Mouse (Mus musculus) heart, adult 18-20 months (tissue): ENCODE data around the gene Supt3. TPM values are rescaled to one million over a fixed set of nuclear protein-coding genes. Genes with fewer than 3 reads are reported as not detected.

Experiments used
- DNase-seq, 2 experiments: peaks; one replicate each; pipeline ENCODE4 v3.0.0; 2021 to 2022; ENCODE audit warnings: mixed read lengths in 1 of 2
- long read RNA-seq, 2 experiments: library from polyadenylated mRNA; stranded (forward); transcript quantifications; one replicate each; pipeline ENCODE4 v2.0.0; 2021
- total RNA-seq, 2 experiments: library from RNA; stranded (reverse); gene quantifications; 2 replicates each; pipeline ENCODE4 v1.2.3; 2021

Gene Supt3
- 10 to 100 TPM; 16.4 to 18.4 TPM for total RNA-seq
- long read RNA-seq, experiment 1, partial matches to known transcripts: 1 of 5 reads
- long read RNA-seq, experiment 1, other reads (novel, unspliced or antisense): 2 of 5 reads
- long read RNA-seq, experiment 2, partial matches to known transcripts: 1 of 4 reads
- long read RNA-seq, experiment 2, other reads (novel, unspliced or antisense): 0 of 4 reads

DNA sequence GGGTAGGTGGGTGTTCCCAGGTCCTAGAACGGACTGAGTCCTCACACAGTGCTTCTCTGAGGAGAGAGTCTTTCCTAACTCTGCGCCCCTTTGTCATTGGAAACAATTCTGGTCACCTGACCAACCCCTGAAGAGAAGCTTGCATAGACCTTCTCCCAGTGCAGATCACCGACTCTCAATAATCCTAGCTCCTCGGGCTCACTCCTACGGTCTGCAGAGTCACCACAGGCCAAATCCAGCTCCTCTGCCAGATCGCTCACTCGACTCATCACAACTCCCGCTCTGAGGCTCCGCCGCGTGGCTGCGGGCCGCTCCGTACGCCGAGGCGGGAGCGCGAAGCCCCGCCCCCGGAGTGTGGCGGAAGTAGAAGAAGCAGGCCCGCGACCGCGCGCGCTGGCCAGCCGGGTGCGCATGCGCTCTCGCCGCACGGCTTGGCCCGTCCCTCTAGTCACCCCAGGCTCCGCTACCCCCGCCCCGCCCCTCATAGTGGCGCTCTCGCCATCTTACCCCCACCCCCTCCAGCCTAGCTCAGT, at the start of gene Supt3:
TSS of gene Supt3 (plus strand) at position 415 of the 533 bp plus-strand sequence.
- peak; percentile 97 for DNase-seq

DNA sequence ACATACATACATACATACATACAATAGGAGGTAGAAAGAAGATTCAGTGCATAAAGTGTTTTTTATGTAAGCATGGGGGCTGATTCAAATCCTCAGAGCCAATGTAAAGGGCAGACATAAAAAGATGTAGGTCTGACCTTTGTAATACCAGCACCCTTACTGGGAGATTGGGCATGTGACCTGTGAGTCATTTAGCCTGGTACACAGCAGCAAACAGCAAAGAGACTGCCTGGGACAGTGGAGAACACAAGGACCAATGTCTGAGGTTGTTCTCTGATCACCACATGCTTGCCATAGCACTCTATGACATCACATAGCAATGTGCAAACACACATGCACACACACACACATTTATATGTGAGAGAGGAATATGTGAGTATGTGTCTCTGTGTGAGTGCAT, 49.3 kb upstream of the Supt3 start:
- DNase-seq: no peak

DNA sequence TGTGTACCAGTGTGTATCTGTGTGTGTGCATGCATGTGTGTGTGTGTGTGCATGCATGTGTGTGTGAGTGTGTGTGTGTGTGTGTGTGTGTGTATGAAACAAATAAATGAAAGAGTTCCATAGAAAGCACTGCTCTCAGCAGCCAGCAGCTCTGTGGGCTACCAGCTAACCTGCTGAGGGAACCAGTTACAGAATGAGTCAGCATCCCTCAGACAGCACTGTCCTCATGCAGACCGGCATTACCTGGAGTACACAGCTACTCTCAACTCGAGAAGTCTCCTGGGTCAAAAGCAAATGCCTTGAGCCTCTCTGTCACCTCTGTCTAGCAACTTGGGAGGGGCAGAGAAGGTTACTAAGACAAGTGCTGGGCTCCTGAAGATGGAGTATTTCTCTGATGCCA, 48.5 kb upstream of the Supt3 start:
- no peak for DNase-seq

DNA sequence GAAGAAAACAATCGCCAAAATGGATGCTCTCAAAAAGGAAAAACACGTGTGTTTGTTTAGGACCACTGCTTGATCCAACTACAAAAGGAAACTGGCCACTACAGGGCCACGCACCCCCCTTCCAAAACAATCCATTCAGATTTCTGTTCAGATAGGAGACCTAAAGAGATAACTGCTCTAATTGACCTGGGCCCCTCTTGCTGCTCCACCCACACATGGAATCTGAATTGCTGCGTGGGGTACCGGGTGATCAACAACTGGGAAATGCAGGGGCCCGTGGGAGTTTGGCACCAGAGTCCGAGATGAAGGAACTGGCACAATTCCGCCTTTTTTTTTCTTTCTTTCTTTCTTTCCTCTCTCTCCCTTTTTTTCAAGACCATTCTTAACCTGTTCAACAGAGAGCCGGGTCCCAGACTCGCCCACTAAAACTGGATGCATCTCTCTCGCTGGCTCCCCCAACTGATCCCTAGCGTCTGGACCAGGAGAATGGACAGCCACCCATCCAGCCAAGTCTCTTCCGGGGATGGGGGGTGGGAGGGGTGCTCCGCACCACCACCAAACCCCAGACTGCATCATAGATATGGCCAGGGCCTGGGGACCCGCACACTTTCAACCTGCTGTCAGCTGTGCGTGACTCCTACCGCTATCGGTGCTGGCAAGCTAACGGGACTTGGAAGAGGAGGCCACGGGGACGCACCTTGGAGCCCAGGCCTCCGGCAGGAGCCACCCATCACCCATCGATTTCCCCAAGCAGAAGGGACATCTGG, 43.2 kb upstream of the Supt3 start:
- DNase-seq: peak in 1 of 2 experiments; percentile 22

DNA sequence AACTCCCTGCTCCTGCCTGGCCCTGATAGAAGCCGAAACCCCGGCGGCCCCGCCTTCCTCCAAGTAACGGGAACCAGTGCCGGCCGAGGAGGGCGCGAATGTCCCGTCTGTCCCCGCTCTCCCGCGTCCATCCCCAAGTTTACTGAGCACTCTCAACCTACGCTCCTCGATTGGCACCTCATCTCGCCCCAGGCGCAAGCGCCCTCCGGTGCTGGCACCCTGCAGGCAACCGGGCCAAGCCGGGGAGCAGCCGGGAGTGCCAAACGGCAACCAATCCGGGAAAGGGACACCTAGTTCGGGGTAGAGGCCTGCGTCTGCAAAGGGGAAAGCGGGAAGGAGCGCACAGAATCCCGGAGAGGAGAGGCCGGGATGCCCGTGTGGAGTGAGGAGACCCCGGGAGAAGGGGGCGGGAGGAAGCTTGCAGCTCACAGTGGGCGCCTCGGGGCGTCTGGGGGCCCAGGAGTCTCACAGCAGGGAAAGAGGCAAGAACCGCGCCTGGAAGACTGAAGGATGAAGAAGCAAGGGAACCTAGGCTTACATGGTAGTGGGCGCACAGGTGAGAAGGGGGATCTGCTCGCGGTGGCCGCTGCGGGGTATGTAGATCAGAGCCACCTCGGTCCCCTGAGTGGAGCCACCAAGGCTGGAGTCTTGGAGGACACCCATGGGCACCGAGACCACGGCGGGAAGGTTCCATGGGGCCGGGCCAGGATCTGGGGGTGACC, 42.3 kb upstream of the Supt3 start:
- DNase-seq: peak; percentile 57 to 70

DNA sequence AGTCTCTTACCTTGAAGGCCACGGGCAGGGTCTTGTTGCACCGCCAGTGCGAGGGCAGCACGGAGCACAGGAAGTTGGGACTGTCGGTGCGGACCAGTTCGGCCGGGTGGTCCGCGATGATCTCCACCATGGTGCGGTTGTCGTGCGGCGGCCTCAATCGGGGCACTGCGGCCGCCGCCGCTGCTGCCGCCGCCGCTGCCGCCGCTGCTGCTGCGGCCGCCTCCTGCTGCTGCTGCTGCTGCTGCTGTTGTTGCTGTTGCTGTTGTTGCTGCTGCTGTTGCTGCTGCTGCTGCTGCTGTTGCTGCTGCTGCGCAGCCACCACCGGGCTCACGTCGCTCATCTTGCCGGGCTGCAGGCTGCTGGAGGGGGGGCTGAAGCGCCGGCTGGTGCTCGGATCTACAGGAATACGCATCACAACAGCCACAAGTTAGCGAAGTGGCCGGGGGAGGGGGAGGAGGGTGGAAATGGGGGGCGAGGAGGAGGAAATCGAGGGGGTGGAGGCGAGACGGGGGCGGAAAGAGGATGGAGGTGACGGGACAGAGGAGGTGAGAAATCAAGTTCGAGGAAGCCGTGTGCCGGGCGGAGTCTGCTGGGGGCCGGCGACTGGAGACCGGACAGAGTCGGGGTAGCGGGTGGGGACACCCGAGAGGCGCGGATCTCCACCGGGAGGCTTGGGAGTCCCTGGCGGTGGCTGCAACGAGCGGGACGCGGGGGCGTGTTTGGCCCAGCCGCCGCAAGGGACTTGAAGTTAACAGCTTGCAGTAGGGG, 41.5 kb upstream of the Supt3 start:
- DNase-seq: peak; percentile 54 to 64

DNA sequence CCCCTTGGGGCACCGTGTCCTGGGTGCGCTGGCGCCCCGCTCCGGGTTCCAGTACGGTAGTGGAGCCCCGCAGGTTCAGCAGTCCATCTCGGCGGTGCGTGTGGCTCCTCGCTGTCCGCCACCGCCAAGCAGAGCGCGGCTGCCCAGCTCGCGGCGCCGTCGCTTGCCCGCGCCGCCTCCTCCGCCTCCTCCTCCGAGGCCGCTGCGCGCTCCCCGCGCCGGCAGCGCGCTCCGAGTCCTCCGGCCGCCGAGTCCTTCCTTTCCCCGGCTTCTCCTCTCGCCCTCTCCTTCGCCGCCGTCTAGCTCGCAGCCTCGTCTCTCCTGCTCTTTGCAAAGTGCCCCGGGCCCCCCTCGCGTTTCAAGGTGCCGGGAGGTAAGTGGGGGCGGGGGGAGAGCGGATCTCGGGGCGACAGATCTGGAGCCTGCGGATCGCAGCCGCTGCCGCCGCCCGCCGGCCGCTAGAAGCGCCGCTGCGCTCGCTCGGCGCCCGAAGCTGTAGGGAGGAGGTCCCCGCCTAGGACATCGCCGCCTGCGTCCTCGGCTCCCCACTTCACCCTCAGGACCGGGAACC, 40.9 kb upstream of the Supt3 start:
- DNase-seq: peak; percentile 78

DNA sequence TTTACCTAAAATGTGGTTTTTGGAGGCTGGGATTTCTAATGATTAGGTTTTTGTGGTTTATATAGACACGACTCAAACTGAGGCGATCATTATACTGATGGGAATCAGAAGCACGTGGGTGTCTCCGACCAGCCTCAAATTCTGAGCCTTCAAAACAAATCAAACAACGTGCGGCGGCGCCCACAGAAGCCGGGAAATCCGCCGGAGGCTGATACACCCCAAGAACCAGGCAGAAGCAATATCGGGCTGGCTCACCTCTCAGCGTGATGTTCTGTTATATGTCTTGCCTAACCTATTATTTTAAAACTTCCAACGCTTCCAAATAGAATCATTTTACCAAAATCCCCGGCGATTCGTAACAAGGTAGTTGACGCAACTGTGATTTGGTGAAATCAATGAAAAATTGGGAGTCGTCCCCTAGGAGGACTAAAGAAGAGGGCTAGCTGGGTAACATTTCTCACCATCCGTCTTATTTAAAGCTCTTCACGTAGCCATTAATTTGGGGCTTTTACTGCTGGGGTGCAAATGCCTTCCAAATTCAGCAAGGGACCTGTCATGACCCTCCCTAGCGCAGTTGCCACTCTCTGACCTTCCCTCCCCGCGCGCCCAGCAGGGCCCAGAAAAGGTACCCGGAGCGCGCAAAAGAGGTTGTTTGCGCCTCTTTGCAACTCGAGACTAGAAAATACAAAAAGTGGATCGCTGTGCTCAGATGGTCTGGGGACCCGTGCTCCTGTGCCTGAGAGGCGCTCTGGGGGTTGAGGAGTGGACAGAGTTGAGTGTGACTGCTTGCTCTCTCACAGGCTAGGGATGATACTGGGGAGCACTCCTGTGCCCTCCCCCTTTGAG, 39.5 kb upstream of the Supt3 start:
- peak in 1 of 2 experiments; percentile 39 for DNase-seq

DNA sequence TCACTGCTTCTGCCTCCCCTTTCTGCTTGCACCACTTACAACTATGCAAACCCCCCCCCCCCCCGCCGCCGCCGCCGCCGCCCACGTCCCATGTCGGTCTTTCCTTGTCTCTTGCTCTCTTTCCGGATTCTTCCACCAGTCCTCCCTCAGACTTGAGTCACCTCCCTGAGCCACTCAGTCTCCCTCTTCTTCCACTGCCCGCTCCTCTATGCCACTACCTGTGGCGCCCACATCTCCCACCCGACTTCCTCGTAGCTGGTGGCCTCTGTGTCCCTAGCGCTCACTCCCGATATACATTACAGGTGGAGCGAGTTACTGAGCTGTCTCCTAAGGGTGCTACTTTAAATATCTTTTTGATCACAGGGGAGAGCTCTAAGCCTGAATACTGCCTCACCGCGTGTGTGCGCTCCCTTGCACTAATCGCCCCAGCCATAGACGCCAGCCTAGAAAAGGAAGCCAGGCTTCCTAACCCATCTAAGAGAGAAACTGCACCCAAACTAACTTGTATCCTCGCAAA, 38.8 kb upstream of the Supt3 start:
- DNase-seq: peak in 1 of 2 experiments; percentile 15

DNA sequence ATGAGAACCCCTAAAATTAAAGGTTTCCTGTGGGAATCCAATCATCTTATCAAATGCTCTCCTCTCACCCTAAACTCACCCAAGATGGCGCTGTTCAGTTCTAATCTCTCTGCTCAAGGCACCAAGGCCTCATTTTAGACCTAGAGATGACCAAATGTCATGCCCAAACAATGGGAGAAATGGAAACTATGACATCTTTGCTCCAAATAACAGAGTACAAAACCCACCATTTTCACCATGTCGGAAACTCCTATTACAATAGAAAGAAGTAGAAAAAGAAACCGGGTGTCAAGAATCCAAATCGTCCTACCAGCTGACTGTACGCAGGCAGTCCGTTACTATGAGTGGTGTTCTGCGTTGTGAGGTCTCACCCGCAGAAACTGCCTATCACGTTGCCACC, 34.7 kb upstream of the Supt3 start:
- DNase-seq: no peak

DNA sequence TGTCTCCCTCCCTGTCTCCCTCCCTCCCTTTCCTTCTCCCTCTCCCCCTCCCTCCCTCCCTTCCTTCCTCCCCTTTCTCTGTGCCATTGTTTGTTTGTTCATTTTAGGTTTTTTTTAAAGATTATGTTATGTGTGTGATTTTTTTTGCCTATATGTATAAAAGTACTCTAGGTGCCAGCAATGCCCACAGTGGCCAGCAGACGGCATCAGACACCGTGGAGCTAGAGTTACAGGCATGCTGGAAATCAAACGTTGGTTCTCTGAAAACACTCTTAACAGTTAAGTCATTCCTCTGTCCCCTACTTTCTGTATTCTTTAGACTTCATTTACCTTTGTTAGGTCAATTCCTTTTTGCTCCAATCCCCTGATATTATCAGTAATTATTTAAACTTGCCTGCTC, 33.2 kb upstream of the Supt3 start:
- DNase-seq: no peak

DNA sequence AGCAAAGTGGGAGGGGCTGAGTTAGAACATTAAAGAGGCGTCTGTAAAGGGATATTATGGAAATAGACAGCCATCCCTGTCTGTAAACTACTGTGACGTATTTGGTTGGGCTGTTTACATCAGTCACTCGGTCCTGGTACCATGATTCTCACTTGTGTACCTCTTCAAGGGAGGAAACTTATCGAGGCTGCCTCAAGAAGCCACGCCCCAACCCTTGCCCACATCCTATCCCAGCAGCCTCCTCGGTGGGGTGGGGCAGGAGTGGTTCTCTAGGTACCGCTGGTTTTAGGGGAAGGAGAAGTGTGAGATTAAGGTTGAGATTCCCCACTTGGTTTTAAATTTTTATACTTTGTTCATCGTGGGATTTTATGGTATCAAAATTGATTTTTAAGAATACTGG, 31.6 kb upstream of the Supt3 start:
- DNase-seq: no peak

DNA sequence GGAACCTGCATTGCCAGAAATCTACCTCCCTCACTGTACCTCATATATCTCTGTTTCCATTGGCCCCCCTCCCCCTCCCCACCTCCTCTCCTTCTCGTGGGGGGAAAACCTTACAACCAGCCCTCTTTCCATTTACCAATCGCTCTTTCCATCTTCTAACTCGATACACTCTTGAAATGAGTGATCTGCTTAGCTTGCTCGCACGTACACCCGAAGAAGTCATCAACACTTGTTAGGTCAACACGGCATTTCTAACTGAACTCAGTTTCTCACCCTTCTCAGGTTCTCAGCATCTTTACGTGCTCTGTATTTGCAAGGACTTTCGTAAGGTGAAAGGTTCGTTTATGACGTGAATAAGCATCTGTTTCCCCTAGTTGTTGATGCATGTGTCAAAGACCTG, 10.6 kb upstream of the Supt3 start:
- no peak for DNase-seq

DNA sequence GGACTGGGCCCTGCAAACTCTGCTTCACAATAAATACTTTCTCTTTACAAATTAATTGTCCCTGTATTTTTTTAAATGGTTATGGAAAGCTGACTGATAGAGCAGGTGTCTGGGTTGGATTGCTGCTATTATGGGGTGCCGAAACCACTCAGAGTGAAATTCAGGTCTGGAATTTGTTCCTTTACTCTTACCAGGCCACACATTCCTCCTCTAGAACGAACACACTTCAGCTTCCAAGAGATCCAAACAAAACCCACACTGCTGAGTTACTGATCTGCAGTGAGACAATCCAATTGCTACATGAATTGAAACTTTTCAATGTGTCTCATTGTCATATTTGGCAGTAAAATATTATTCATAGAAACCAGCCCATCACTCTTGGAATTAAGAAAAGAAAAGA, 10.0 kb upstream of the Supt3 start:
- no peak for DNase-seq

DNA sequence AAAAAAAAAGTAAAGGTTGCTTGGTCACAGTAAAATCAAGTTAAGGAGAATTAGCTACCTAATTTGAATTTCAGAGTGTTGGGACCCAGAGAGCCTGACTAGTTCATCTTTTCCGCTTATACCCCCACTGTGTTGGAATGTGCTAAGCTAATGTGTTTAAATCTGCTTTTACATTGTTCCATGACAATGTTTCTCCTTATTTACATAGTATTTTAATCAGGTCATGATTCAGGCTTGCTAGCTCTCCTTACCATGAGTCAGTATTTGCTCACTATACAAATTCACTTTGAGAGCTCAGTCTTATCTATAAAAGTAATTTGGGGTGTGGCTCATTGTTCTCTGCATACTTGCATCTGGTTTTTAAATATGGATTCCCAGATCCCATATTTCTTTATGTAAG, 9.6 kb upstream of the Supt3 start:
- DNase-seq: no peak

DNA sequence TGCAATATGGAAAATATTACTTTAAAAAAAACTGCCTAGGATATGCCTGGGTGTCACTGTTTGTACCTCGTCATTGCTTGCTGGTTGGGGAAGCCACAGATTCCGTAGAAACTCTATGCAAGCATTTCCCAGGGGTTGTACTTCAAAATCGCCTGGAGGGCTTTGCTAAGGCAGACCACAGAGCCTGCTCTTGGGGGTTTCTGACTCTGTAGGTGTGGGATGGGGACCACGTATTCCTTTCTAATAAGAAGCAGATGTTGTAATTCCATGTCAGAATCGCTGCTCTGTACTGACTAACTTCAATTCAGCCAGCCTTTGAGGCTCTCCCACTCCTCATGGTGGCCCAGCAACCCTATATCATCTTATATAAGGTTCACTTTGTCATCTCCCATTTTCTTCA, 8.4 kb upstream of the Supt3 start:
- DNase-seq: no peak

DNA sequence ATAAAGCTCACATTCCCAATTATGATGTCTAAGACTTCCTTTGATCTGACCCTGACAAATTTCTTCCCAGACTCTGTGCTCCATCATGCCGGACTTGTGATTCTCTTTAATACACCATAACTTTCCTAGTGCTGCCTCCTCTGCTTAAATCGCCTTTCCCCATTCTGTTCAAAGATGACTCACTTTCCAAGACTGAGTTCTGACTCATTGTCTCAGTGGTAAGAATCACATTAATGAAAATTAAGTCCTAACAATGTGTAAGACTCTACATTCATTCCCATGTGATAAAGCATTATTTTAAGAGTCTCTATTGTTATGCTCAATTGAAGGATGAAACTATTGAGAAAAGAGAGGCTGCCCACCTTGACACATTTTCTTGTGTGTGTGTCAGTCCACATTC, 6.1 kb upstream of the Supt3 start:
- no peak for DNase-seq

DNA sequence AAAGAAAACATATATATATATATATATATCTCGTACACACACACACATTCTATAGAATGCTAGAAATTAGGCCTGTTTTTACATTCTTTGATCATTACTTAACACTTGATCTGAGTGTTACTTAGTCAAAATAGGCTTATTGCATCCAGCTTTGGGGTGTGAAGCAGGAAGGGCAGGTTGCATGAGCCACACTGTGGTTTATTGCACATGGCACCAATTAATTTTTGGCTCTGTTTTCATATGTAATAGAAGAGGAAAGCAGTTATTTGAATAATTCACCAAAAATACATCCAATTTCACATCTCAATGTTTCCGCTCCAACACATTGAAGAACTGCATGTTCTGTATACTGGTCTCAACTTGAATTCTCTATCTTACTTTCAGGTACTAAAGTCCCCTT, 4.4 kb upstream of the Supt3 start:
- no peak for DNase-seq

DNA sequence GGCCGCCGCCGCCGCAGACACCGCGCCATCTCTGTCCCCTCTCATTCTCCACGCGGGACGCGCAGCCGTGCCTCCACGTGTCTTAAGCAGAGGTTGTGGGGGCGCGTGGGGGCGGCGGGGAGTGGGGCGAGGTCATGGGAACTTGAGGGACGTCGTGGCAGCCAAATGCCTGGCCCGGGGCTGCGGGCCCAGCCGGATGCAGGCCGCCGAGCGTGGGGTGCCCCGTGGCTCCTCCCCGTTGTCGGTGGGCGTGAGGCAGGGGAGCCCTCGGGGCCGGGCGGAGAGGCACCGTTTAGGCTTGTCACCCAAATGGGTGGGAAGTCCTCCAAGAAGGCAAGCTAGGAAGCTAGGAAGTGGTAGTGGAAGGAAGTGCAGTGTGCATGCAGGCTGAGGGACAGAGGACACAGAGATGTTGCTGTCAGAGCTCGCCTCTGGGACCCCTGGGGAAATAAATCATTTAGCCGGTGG, 419 bp downstream of the Supt3 start:
- DNase-seq: peak; percentile 75 to 80

DNA sequence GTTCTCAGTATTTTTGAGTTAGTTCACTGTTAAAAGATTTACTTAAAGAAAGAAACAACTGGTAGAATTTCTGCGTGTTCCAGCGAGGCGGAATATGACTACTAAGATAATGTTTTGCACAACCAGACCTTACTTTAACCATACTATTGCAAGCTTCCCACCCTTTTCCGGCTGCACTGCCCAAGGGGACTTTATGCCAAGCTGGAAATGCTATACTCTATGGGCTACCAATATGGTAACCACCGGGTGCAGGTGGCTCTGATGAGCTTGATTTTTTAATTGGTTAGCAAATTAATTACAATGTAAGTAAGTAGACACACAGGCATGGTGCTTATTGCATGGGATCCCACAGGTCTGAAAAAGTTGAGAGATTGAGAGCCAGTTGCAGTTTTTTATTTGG, 1.2 kb downstream of the Supt3 start:
- DNase-seq: no peak

DNA sequence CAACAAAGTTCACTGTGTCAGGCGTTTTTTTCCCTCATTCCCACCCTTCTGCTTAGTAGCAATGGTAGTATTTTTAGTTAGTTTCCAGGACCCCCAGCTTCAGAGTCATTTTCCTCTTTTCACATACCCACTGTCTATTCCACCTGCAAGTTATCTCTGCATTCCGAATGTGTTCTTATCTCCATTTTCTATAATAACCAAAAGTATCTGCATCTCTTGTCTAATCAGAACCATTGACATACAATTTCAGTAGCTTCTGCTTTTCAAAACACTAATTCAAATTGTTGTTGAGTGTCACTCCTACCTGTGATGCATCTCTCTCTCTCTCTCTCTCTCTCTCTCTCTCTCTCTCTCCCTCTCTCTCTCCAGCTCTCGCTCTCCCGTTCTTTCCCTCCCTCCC, 3.4 kb downstream of the Supt3 start:
- no peak for DNase-seq
